Comparison of ENCODE assay signal across 1 mouse cellular context in the genomic region with DNA sequence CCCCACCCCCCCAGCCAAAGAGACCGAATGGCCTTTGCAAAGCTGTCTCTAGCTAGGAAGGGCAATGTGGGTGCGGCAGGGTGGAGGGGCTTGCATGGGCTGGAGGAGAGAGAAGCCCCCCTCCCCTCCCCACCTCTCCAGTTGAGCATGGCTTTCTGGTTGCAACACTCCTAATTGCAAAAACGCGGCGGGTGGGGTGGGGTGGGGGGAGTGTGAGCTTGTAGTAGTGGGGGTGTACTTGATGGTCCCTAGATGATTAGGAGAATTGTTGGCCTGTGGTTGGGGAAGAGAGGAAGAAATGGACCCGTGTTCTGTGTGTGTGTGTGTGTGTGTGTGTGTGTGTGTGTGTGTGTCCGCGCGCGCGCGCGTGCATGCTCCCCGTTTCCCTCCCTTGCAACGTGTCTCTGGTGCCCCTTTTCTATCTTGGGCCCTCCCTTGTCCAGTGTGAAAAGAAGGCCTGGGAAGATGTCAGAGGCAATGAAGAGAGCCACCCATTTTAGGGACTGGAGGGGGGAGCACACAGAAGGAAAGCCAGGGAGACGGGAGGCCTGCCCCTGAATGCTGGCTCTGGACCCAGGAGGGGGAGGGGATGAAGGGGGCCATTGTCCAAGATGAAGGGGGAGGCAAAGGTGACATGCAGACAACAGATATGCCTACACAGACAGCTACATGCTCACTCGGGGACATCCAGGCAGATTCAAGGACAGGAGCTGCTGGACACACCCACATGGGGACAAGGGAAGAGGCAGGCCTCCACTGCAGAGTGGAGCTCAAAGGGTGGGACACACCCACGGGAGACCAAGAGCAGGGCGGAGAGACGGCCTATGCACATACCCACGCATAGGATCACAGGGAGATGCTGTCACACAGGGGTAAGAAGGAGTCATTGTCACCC.
TF ChIP-seq lines count a peak whose summit lies in the region.

No protein-coding gene starts in this region.

TF ChIP-seq in MEL, 35 proteins besides CTCF, POLR2A, EP300 and RAD21:
- TF ChIP-seq CHD2 (IDR thresholded peaks at IDR 0.05; ENCODE audit: low read length) (no peak), NELFE (IDR thresholded peaks at IDR 0.05; ENCODE audit: low read depth, low read length) (no peak), RCOR1 (IDR thresholded peaks at IDR 0.05; ENCODE audit: low read depth, low read length) (no peak), POLR2AphosphoS2 (IDR thresholded peaks at IDR 0.05; ENCODE audit: low read length) (no peak), E2F4 (IDR thresholded peaks at IDR 0.05; ENCODE audit: borderline replicate concordance, low read depth, low read length) (no peak), TBP (IDR thresholded peaks at IDR 0.05; ENCODE audit: low read depth, low read length) (no peak), USF1 (IDR thresholded peaks at IDR 0.05; ENCODE audit: low read depth, low read length) (no peak), ZC3H11A (IDR thresholded peaks at IDR 0.05; ENCODE audit: low read depth, low read length) (no peak), MAZ (IDR thresholded peaks at IDR 0.05; ENCODE audit: low read depth, low read length) (peak; percentile 67; the same call in 1 of the 2 replicates), MYC (IDR thresholded peaks at IDR 0.05; ENCODE audit: low read depth, low read length) (0 out of 2 replicates have a peak, but pooled peaks have one; percentile 29), HCFC1 (IDR thresholded peaks at IDR 0.05; ENCODE audit: low read depth, low read length) (0 out of 2 replicates have a peak, but pooled peaks have one; percentile 27), MYB (IDR thresholded peaks at IDR 0.05; ENCODE audit: low read depth, low read length) (no peak), JUND (IDR thresholded peaks at IDR 0.05; ENCODE audit: low read depth, low read length) (no peak), UBTF (IDR thresholded peaks at IDR 0.05; ENCODE audit: borderline replicate concordance, insufficient read depth, low read depth, low read length) (no peak), SIN3A (IDR thresholded peaks at IDR 0.05; ENCODE audit: low read length) (no peak), MAX (IDR thresholded peaks at IDR 0.05; ENCODE audit: low read length) (peak; percentile 68; the same call in 1 of the 2 replicates), SMC3 (IDR thresholded peaks at IDR 0.05; ENCODE audit: low read depth, low read length) (no peak), MXI1 (IDR thresholded peaks at IDR 0.05; ENCODE audit: low read depth, low read length) (no peak), MAFK (IDR thresholded peaks at IDR 0.05; ENCODE audit: borderline replicate concordance, low read depth, low read length) (no peak), NRF1 (IDR thresholded peaks at IDR 0.05; ENCODE audit: insufficient read depth, low read depth, low read length, poor library complexity, severe bottlenecking) (peak; percentile 70), KAT2A (conservative IDR thresholded peaks at IDR 0.05; ENCODE audit: low read depth, low read length) (no peak), CHD1 (IDR thresholded peaks at IDR 0.05; ENCODE audit: low read depth, low read length) (0 out of 2 replicates have a peak, but pooled peaks have one; percentile 55)
